Mouse (Mus musculus) right cerebral cortex, postnatal 25 days (tissue): ENCODE results near the gene Ubxn11.

Experiments used
- DNase-seq: peaks from one replicate; pipeline ENCODE4 v3.0.0; 2022

The Ubxn11 gene

DNA sequence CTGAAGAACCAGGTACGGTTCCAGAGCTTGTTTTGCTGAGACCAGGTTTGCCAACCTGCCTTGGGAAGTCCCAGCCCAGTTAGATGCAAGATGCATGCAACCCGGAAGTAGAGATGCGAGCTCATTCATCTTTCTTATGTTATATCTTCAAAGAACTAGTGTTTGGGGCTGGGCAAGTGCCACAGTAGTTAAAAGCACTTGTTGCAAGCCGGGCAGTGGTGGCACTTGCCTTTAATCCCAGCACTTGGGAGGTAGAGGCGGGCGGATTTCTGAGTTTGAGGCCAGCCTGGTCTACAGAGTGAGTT lies 11.2 kb upstream of the Ubxn11 start:
- no peak for DNase-seq

DNA sequence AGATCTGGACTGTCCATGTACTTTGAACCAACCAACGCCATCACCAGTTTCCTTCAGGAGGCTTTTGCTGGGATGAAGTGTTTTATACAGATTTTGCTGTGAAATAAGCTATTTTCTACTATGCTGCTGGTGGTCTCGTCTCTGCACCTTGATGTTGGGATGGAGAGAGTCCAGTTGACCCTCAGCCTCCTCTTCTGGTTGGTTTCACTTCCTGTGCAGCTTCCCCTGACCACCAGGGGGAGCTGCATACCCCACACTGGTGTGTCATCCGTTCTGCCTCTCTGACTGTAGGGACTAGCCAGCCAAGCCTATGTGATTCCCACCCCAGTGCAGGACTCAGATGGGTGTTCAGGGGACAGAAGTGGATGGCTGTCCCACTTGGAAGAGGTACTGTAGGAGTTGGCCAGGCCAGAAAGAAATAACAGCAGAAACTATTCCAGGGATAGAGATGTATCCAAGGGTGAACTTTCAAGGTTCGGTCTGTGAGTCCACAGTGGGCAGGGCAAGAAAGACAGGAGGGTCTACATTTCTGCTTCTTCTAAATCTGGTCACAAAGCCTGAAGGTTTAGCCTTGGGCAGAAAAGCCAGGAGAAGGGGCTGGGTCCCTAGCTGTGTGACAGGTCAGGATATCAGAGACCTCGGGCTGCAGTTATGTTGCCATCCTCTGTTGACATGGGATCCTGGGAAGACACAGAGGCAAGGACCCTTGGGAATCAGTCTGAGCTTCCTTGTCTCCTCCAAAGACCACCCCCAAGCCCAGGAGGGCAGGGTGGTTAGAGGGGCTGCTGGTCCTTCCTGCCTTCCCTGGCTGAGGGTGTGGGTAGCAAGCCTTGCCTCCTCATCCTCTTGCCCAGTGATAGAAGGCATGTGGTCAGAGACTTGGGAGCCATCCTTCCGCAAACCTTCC lies 9.7 kb upstream of the Ubxn11 start:
- DNase-seq, result no peak

DNA sequence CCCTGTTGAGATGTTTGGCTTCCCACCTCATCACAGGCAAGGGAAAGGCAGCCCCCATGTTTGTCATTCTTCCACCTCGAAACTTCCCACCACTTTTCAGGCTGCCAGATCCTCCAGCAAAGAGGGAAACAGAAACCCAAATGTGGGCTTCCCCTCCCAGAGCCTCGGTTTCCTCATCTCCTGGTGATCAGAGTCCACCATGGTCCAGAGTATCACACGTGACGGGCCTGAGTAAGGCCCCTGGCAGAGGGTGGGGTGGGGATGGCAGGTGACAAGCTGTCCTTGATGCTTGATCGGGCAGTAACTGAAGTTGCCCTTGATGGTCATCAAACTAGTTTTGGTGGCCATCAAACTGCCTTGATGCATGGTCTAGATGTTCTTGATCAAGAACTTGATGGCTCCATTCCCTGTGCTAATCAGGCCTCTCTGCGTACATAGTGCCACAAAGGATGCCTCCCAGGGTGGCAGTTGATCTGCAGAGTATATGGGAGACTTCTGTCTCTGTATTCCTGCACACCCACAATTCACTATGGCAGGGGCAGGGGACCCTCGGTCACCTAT lies 8.3 kb upstream of the Ubxn11 start:
- DNase-seq, result no peak

DNA sequence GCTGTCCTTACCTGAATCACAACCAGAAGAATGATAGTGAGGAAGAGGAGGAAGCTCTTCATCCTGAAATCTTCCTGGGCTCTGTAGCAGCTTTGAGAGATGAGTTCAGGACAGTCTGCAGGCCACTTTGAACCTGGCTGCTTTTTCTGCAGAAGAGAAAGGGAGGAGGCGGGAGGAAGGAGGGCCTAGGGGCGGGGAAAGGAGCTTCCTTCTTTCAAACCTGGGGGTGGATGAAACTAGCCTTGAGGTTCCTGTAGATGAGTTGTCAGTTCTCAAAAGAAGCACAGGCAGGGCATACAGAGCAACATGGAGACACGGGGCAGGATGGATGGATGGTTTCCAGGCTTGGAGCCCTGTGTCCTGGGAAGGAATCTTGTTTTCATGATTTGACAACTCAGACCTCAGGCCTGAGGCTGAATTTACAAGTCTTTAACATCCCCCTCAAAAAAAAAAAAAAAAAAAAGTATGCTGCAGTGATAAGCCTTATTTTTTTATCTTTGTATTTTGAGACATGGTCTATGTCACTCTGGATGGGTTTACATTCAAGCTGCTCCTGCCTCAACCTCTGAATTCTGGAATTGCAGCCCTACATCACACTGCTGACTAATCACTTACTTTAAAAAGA lies 7.3 kb upstream of the Ubxn11 start, which contains the start of gene Cd52:
TSS of gene Cd52 (minus strand) at position 160 of the 625 bp plus-strand sequence.
- no peak for DNase-seq

DNA sequence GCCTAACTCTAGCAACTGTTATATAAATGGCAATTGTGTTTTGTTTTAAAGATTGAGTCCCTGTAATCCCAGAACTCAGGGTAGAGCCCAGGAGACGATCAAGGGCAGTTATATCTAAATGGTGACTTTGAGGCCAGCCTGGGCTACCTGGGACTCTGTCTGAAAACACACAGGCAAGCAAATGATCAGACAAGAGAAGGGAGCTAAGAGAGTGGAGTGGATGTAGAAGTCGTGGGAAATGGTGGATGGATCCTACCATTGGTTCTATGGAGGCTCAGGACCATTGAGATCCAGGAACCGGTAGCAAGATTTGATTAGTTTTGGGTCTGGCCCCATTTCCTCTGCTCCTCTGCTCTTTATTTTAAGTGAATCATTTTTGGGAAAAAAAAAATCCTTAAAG lies 6.2 kb upstream of the Ubxn11 start:
- DNase-seq, result no peak

DNA sequence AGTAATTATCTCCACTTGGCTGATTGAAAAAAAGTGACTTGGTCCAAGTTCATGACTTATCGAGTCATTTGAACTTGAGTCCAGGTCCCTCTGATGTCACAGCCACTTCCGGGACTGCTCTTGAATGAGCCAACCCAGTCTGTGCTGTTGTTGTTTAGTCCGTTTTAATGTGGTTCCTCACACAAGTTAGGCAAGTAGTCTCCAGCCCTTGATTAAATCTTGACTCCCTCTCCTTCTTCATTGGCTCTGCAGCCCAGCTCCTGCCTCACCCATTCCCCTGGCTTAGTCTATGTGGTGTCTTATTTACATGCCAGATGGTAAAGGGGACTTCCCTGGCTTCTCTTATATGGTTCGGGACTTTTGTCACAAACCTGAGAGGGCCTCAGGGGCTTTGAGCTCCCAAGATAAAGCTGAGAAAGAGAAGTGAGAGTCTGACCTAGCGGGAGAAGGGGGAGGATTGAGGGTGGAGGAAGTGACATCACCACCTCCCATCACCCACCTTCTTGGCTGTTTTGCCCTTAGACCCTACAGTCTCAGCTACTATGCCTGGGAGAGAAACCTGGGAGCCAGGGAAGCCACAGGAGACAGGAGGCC lies 5.3 kb upstream of the Ubxn11 start:
- no peak for DNase-seq

DNA sequence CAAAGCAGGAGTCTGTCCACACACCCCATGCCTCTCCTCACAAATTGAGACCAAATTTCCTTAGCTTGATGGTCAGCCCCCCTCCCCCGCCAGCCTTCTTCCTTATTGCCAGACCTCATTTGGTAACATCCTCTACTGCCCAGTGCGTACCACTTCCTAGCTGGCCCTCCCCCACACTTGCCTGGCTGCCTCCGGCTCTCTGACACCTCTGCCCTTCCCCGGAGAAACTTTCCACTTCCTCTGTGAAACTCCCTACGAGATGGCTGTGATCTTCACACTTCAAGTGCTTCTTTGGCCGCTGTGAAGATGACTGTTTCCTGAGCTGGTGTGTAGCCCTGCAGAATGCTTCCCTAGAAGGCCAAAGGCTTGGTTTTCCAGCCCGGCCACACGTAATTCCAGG lies 3.7 kb upstream of the Ubxn11 start:
- DNase-seq, result no peak

DNA sequence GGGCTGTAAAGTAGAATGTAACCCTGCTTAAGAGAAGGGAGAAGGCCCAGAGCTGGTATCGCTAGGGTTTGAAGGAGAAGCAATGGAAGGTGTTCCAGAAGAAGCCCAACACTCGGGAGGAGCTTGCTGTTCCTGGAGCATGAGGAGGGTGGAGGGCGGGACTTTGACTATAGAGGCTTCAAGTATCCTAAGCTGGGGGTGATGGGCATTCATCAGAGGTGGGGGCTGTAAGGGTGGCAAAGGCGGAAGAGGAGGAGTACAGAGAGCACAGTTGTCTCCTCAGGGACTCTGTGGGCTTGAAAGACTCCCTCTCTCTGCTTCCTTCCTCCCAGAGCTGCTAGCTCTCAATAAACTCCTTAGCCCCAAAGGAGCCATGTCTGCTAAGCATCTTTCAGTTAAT lies 2.1 kb upstream of the Ubxn11 start:
- DNase-seq, result no peak

DNA sequence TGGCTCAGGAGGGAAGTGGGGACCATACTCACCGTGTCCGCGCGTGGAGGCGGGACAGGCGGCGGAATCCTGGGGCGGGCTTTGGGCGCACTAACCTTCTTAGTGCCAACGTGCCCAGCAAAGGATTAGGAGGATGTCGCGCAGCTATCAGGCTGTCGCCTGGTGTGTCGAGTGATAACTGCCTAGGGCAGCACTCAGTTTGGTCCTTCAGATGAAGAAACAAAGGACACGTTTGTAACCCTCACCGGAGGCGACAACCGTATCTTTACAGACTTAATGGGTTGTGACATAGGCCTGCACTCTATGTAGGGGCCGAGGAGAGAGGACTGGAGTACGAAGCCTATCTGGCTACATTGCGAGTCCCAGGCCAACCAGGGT lies 361 bp downstream of the Ubxn11 start:
- no peak for DNase-seq

DNA sequence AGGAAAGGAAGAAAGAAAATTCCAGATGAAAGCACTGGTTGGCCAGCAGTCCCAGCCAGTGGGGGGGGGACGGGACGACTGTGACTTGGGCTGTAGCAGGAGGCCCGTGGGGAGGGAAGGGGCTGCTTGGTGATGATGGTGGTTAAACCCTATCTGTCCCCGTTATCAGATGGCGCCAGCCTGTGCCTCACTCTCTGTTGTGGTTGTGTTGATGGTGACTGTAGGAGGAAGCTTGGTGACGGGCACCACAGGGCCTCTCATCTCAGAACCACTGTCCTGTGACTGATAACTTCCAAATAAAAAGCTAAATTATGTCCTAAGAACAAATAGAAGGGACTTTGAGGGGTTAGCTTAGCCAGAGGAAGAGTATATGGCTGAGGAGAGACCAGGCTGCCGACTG lies 3.7 kb downstream of the Ubxn11 start:
- DNase-seq, result no peak

DNA sequence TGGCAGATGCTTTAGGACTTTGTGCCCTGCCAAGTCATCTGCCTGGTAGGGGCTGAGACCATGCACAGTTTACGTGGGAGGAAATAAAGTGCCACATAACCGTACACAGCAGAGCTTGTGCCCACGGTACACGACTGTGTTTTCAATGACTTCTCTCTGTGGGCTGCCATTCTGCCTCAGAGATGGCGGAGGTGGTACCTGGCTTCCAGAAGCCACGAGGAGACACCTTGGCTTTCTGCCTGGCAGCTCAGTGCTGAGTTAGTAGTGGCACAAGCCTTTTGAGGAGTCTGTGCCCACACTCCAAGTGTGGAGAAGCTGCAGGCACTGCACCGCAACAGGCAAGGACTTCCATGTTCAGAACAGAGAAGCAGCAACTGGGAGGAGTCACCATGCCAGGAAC lies 5.4 kb downstream of the Ubxn11 start:
- DNase-seq, result peak; percentile 62

DNA sequence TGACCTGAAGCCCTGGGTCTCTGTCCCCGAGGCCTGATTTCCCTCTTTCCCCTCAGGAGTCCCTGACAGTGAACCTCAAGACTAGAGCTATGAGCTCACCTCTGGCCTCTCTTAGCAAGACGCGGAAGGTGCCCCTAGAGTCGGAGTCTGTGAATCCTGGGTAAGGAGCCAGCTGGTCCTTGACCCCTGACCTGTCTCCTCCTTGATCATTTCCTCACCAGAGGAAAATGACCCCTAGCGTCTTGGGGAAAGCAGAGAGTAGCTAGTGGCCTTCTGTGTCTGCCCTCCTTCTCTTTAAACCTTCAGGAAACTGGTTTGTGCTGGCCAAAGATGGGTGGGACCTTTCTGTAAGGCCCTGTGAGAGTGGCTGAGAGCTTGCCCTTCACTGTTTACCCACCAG lies 5.8 kb downstream of the Ubxn11 start:
- DNase-seq, result no peak

DNA sequence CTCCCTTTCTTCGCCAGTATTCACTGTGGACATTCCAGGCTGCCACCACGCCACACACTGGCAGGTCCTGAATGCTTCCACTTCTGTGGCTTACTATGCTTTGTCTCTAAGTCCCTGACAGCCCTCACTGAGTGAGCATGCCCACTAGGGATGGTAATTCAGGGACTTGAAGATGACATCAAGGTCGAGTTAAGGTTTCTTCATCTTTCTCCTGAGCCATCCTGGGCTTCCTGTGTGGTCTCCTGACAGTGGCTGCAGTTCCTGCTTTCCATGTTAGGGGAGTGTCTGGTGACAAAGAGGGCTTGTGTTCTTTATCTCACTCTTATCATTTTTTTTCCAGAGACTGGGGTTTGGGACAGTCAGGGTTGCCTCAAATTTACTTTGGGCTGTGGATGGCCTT lies 8.3 kb downstream of the Ubxn11 start:
- no peak for DNase-seq

DNA sequence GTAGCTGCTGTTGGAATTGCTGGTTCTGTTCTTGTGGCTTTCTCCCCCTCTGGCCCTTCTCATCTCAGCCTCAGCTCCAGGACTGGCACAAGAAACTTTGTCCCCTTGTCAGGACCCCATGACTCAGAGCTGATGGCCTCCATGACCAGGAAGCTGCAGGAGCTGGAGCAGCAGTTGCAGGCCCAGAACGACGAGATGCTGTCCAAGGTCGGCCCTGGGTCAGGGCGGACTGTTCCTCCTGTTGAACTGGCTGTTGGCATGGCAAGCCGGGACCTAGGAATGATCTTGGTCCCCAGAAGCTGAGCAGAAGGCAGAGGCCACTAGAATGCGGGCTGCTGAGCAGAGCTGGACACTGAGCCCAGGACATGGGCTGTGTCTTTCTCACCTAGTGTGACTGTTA lies 10.0 kb downstream of the Ubxn11 start:
- DNase-seq, result no peak

DNA sequence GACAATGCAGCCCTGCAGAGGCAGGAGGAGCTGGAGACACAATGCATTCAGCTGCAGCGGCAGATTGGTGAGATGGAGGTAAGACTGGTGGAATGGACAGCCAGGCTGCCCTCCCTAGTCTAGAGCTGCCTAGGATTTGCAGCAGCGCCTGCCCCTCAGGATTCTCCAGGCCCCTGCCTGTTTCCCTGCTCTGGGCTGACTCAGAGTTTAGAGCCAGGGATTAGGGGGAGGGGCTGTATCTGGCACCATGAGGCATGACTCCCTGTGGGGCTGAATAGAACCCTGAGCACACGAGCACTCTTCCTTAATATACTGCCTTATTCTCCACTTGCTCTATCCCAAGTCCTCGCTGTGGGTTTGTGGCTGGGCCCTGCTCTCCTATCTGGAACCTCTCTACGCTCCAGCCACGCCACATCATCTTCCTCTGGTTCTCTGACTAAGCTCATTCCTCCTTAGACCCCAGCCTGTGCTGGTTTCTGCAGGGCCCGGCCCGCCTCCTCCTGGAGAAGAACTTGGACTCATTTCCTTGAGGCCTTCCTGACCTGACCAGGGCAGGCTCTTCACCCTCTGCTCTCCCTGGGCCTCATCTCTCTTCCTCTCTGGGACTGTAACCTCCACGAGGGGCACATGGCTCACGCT lies 11.1 kb downstream of the Ubxn11 start:
- no peak for DNase-seq

DNA sequence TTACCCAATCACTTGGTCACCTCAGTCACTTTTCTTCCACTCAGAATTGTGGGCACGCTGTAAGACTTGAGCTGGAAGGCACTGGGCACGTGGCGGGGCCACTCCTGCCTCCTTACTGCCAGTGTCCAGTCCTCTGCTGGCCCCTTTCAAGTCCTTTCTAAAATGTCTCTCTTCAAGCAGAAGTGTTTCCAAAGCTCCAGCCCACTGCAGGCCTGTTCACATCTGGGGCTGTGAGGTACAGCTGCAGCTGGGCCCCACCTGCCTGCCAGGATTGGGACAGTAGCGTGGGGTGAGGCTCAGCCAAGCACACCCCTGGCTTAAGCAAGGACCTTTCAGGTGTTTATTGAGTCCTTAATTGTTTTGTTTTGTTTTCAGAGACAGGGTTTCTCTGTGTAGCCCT lies 11.7 kb downstream of the Ubxn11 start:
- no peak for DNase-seq

DNA sequence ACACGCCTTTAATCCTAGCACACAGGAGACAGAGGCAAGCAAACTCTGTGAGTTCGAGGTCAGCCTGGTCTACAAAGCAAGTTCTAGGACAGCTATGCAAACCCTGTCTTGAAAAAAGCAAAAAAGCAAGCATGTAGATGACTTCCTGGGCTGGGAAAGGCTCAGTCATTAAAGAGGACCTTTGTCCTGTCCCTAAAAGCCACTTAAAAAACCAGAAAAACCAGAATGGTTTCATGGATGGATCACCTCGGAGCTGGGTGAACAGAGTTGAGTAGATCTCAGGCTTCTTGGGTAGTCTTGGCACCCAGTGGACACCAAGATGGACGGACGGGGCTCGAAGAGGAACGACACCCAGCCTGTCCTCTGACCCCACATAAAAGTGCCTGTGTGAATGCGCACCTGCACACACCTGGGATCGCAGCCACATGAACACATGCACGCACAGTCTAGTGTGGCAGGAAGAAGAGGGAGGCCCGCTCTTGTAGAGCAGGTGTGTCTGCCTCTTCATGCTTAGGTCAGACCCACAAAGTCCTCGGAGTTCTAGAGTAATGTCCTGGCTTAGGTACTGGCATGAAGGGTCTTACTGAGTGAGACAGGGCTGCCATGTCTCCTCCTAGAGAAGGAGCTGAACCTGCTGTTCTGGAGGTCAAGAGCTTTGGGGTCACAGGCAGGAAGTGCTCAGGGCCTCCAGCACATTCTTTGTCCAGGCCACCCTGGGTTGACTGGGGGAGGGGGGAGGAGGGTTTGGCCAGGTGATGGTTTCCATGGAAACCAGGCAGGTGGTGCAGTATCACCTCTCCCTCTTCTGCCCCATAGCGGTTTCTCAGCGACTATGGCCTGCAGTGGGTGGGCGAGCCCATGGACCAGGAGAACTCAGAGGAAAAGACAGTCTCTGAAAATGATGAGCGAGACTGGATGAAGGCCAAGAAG lies 13.1 kb downstream of the Ubxn11 start:
- no peak for DNase-seq

DNA sequence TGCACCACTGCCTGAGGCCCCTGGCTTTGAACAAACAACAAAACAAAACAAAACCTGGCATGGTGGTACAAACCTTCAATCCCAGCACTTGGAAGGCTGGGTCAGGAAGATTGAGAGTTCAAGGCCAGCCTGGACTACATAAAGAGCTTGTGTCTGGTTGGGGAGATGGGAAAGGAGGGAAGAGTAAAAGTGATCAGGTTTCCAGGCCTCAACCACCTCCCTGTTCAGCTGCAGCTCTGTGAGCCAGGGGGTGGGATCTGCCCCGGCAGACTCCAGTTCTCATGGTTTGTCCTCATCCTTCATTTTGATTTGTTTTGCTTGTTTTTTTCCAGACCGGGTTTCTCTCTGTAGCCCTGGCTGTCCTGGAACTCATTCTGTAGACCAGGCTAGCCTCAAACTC lies 14.1 kb downstream of the Ubxn11 start:
- DNase-seq, result no peak

DNA sequence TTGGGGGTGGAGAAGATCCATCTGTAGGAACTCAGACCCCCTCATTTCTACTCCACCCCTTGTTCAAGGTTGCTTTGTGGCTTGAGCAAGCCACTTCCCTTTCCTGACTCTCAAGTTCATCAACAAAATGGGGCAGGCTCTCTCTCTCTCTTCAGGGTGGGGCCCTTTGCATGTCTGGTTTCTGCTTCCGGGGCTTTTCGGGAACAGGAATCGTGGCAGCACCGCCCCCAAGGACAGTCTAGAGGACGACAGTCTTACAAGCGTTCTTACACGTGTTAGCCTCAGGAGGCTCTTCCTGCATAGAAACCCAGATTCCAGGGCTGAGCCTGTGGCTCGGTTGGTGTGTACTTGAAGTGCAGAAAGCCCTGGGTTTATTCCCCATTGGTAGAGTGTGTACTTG lies 14.6 kb downstream of the Ubxn11 start:
- DNase-seq, result no peak

DNA sequence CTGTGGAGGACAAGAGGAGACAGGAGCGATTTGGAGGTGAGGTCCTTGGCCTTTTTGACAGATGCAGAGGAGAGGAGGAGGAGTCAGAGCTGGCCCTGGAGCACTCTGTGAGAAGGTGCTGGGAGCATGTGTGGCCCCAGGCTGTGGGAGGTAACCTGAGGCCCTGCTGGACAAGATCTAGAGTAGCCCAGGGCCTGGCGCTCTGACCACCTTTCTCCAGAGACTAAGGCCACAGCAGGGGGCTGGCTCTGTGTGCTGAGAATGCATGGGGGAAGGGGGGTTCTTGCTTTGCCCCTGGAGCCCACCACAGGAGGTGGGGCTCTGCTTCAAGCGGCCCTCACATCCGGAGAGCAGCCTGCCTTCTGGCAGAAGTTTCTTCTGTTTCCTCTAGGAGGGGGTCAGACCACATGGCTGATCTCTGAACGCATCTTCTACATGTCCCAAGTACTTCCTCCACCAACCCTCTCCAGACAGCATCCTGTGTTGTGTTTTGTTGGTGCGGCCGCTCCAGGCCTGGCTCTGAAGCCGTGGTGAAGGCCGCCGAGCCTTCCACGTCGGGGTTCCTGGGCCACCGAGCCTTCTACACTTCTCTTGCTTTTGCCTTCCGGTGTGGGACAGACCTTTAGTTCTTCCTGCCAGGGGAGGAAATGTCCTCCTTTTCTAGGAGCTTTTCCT lies 15.9 kb downstream of the Ubxn11 start:
- no peak for DNase-seq

DNA sequence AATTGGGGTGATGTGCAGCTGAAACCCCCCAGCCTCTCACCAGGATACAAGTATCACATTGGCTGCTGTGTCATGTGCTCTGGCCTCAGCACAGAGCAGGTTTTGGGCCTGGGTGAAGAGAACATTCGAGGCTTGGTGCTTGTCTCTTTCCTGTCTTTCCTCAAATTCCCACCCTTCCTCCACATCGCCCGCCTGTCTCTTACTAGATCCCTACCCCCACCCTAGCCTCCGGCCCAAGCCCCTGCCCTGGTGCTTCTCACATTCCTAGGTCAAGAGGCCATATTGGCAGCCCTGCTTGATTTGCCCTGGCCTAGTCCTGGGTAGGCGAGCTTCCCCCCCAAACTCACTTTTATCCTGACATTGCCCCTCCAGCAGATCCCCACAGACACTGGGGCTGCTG lies 16.7 kb downstream of the Ubxn11 start:
- DNase-seq, result no peak

DNA sequence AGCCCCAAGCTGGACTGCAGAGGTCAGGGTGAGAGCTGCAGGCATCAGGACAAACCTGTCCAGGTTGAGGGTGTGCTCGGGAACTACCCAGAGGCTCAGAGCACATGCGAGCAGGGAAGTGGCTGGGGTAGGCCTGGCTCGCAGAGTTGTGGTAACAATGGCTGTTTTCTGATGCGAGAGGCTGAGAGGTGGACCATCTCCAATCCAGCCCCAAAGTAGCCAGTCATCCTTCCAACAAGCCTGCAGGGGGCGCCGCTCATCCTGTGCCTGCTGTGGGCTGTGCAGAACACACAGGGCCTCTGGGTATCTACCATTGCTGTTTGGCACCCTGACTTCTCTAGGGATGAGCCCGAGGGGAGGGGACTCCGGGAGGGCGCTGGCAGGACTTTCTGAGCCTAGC lies 17.3 kb downstream of the Ubxn11 start:
- no peak for DNase-seq
